Mouse (Mus musculus) urinary bladder, postnatal 10 days (tissue): ENCODE results near the gene Setd1b.

Source experiments
- DNase-seq: peaks from one replicate; pipeline ENCODE4 v3.0.0; 2022; ENCODE audit warnings: low spot score

The Setd1b gene

GRCm38 (mm10) chr5:123128426-123129169 is 13.4 kb upstream of the Setd1b start:
- no peak for DNase-seq

- no peak for DNase-seq
These were observed 12.7 kb upstream of the Setd1b start for GRCm38 (mm10) chr5:123129170-123129757.

GRCm38 (mm10) chr5:123130030-123130813 is 11.8 kb upstream of the Setd1b start:
- no peak for DNase-seq

GRCm38 (mm10) chr5:123130814-123131148 is 11.2 kb upstream of the Setd1b start:
- DNase-seq = no peak

- DNase-seq = no peak
These were observed 9.5 kb upstream of the Setd1b start, which contains the start of gene Rhof for GRCm38 (mm10) chr5:123132308-123133071. Gene Rhof, minus strand, starts transcription at chr5:123132692.

- peak; percentile 67 for DNase-seq
These were observed 8.8 kb upstream of the Setd1b start for GRCm38 (mm10) chr5:123133083-123133783.

- no peak for DNase-seq
These were observed 8.2 kb upstream of the Setd1b start for GRCm38 (mm10) chr5:123133784-123134143.

GRCm38 (mm10) chr5:123134186-123134874 is 7.7 kb upstream of the Setd1b start:
- no peak for DNase-seq

- DNase-seq = no peak
These were observed 7.1 kb upstream of the Setd1b start for GRCm38 (mm10) chr5:123134875-123135382.

- DNase-seq = no peak
These were observed 6.3 kb upstream of the Setd1b start for GRCm38 (mm10) chr5:123135471-123136360.

- DNase-seq = no peak
These were observed 5.5 kb upstream of the Setd1b start for GRCm38 (mm10) chr5:123136361-123137043.

GRCm38 (mm10) chr5:123137044-123137909 is 4.7 kb upstream of the Setd1b start:
- DNase-seq = peak; percentile 78

- no peak for DNase-seq
These were observed 4.1 kb upstream of the Setd1b start for GRCm38 (mm10) chr5:123137910-123138229.

GRCm38 (mm10) chr5:123138230-123138911 is 3.6 kb upstream of the Setd1b start:
- no peak for DNase-seq

- no peak for DNase-seq
These were observed 2.9 kb upstream of the Setd1b start for GRCm38 (mm10) chr5:123138953-123139721.

GRCm38 (mm10) chr5:123139722-123140627 is 2.0 kb upstream of the Setd1b start:
- DNase-seq = no peak
